Mouse (Mus musculus): ENCODE measurements around the gene Efnb1. TPM values are rescaled to one million over a fixed set of nuclear protein-coding genes. Genes with fewer than 3 reads are reported as not detected.

Gene Efnb1
- polyA plus RNA-seq, 1 experiment: 0.03 TPM

DNA sequence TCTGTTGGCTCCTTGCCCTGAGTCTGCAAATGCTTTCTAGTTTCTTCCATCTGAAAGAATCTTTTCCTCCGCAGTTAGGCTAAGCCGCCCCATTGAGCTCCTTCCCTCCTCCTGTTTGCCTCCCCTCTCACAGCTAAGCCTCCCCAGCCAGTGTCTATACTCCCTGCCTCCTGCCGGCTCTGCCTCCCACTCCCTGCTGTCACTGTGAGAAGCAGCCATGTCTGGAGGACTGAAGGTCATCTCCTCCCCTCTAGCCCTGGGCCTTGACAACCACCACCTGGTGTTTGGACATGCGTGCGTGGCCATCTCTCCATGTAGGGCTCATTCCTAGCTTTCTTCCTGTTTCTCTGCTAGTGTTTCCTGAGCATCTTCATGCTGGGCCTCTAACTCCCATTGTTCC lies 36.4 kb downstream of the Efnb1 start:
- Histone ChIP-seq H3K4me3 (replicated peaks) (no peak overlapping the region), H3K27me3 (ENCODE audit: control insufficient read depth) (peaks cover 3% of the 10 kb centered on the region; the same call in 1 of the 2 replicates), H3K9me3 (ENCODE audit: control insufficient read depth, low read length) (no peaks in the 10 kb centered on the region), H3K36me3 (ENCODE audit: control insufficient read depth) (no peaks in the 10 kb centered on the region), H3K4me1 (ENCODE audit: control insufficient read depth) (no peaks in the 10 kb centered on the region)
- no peak for TF ChIP-seq TAL1 (IDR thresholded peaks at IDR 0.05; ENCODE audit: low read length)
- TF ChIP-seq GATA1 (IDR thresholded peaks at IDR 0.05; ENCODE audit: low read length): no peak

DNA sequence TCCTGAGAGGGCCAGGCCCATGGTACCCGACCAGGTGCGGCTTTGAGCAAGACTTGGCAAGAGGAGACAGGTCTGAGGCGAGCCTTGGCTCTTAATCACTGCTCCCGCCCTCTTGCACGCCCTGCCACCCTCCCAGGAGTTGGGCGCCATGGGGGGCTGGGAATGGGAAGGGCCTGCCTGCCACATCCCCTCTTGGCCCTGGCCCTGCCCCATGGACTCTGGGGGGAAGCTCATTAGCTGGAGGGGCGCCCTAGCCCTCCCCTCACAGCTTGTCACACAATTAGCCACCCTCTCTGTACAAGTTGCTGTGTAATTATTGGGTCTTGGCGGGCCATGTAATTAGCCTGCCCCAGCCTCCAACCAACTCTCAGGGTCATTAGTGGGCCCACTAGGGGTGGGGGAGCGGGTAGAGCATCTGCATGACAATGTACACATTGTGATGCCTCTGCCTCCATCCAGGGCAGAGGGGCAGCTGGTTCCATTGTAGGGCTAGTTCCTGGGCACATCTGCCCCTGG lies 49.2 kb downstream of the Efnb1 start:
- no peaks in the 10 kb centered on the region for H3K9me3 ChIP-seq (ENCODE audit: control insufficient read depth, low read length)
- no peaks in the 10 kb centered on the region for H3K4me1 ChIP-seq (ENCODE audit: control insufficient read depth)
- H3K27me3 ChIP-seq (ENCODE audit: control insufficient read depth): peaks cover 12% of the 10 kb centered on the region
- no peak overlapping the region for H3K4me3 ChIP-seq (replicated peaks)
- H3K36me3 ChIP-seq (ENCODE audit: control insufficient read depth): no peaks in the 10 kb centered on the region
- no peak for TF ChIP-seq TAL1 (IDR thresholded peaks at IDR 0.05; ENCODE audit: low read length)
- no peak for TF ChIP-seq GATA1 (IDR thresholded peaks at IDR 0.05; ENCODE audit: low read length)

DNA sequence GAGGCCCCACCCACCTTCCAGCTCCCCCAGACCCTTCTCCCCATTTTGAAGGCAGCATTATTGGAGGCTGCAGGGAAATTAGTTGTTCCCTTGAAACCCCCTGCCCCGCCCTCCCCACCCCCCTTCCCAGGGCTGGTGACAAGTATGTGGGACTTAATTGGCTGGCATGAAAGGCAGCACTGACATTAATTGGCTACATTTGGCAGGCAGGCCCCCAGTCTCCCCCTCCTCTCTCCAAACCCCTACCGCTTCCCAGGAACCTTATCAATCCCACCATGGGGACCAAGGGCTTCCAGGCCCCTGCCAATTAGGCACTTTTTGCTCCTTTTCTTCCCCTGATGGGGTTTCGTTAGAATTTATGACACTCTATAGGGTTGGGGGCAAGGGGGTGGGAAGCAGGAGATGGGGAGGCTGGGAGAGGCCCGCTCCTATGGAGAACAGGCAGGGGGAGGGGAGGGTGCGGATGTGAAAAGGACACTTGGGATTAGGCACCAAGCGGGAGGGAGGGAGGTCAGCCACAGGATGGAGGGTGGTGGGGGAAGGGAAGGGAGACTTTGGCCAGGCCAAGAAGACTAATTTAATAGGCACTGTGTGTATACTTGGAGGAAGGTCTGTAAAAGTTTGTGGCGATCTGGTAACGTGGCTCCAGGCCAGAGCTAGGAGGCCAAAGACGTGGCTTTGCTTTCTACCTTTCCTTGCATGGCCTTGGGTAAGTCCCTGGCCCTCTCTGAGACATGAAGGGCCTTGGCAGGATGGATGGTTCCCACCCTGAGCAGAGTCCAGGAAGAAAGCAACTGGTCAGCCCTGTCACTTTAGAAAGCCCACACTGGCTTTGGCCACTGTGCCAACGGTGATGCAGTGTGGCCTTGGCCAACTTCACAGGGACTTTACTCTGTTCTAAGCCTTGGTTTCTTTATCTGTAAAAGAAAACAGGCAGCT lies 50.8 kb downstream of the Efnb1 start:
- Histone ChIP-seq H3K36me3 (ENCODE audit: control insufficient read depth) (no peaks in the 10 kb centered on the region), H3K27me3 (ENCODE audit: control insufficient read depth) (peaks cover 19% of the 10 kb centered on the region), H3K9me3 (ENCODE audit: control insufficient read depth, low read length) (no peaks in the 10 kb centered on the region), H3K4me1 (ENCODE audit: control insufficient read depth) (no peaks in the 10 kb centered on the region), H3K4me3 (replicated peaks) (no peak overlapping the region)
- TF ChIP-seq GATA1 (IDR thresholded peaks at IDR 0.05; ENCODE audit: low read length): no peak

DNA sequence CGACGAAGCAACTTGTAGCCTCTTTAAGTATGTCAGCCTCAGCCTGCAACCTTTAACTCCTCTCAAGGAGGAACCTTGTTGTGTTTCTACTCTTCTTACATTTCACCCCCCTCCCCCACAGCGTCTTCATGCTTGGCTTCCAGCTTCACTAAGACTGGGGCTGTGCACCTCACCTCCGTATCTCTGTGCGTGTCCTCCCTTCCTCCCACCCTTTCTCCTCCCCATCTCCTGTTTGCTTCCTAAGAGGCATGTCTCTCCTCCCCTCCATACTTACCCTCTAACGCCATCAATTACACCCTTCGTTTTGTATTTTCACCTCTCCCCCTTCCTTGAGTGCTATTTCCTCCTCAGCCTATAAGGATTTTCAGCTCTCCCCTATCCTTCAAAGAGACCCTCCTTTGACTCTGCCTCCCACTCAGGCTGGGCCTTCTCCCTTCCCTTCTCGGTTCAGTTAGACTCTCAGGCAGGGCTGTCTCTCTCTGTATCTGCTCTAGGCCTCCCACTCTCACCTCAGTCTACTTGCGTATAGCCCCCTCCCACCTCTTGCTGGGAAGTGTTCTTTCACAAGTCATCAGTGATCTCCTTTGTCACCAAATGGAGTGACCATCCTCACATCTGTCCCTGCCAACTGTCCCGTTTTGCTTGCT lies 55.6 kb downstream of the Efnb1 start:
- no peaks in the 10 kb centered on the region; the same call in 1 of the 2 replicates for H3K4me1 ChIP-seq (ENCODE audit: control insufficient read depth)
- H3K36me3 ChIP-seq (ENCODE audit: control insufficient read depth): no peaks in the 10 kb centered on the region
- H3K9me3 ChIP-seq (ENCODE audit: control insufficient read depth, low read length): no peaks in the 10 kb centered on the region
- no peak overlapping the region for H3K4me3 ChIP-seq (replicated peaks)
- TF ChIP-seq GATA1 (IDR thresholded peaks at IDR 0.05; ENCODE audit: low read length) (no peak), TAL1 (IDR thresholded peaks at IDR 0.05; ENCODE audit: low read length) (no peak)
- peaks cover 23% of the 10 kb centered on the region for H3K27me3 ChIP-seq (ENCODE audit: control insufficient read depth)

DNA sequence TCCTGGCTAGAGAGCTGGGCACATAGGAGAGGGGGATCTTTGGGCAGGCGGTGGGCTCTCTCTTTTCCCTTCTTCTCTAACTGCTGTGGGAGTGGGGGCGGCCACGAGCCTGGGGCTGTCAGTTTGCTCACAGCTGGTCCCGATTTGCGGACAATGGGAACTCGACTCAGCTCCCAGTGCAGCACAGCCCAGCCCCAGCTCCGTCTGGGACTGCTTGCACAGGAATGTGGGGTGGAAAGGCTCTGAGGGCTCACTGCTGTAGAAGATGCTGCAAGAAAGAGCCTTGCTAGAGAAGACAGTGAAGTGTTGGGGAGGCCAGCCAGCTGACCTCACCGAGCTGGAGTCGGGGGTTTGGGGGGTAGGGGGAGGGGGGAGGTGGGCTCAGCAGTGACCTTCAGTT lies 61.0 kb downstream of the Efnb1 start:
- Histone ChIP-seq H3K9me3 (ENCODE audit: control insufficient read depth, low read length) (no peaks in the 10 kb centered on the region), H3K4me1 (ENCODE audit: control insufficient read depth) (no peaks in the 10 kb centered on the region; the same call in 1 of the 2 replicates), H3K27me3 (ENCODE audit: control insufficient read depth) (peaks cover 19% of the 10 kb centered on the region; the same call in 1 of the 2 replicates), H3K4me3 (replicated peaks) (no peak overlapping the region), H3K36me3 (ENCODE audit: control insufficient read depth) (no peaks in the 10 kb centered on the region)
- TF ChIP-seq GATA1 (IDR thresholded peaks at IDR 0.05; ENCODE audit: low read length) (no peak), TAL1 (IDR thresholded peaks at IDR 0.05; ENCODE audit: low read length) (no peak)

DNA sequence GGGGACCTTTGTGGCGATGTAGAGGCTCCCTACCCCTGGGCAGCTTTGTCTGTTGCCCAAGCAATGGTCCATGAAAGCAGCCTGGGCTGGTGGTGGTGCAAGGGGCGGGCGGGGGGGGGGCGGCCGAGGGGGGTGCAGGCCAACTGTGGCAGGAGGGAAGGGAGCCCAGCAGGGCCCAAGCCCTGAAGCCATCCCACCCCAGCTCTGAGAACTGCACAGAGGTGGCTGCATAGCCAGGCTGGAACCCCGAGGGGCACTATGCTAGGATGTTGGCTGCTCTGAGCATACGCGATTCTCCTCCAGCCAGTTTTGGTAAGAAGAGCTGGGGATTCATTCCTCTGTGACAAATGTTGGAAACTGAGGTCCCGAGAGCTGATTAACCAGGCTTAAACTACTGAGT lies 62.6 kb downstream of the Efnb1 start:
- H3K4me3 ChIP-seq (replicated peaks): peak overlapping the region; percentile 31
- no peaks in the 10 kb centered on the region for H3K36me3 ChIP-seq (ENCODE audit: control insufficient read depth)
- no peaks in the 10 kb centered on the region; the same call in 1 of the 2 replicates for H3K4me1 ChIP-seq (ENCODE audit: control insufficient read depth)
- H3K9me3 ChIP-seq (ENCODE audit: control insufficient read depth, low read length): no peaks in the 10 kb centered on the region
- H3K27me3 ChIP-seq (ENCODE audit: control insufficient read depth): peaks cover 12% of the 10 kb centered on the region; the same call in 1 of the 2 replicates
- no peak for TF ChIP-seq GATA1 (IDR thresholded peaks at IDR 0.05; ENCODE audit: low read length)
- no peak for TF ChIP-seq TAL1 (IDR thresholded peaks at IDR 0.05; ENCODE audit: low read length)

Other genes starting within 250 kb of the Efnb1 start
- gene Ophn1, start 245.1 kb upstream of the Efnb1 start, polyA plus RNA-seq (2012): not detected in 2 replicates
- 0.52 and 0.73 TPM in 2 replicates for gene Yipf6, start 199.8 kb upstream of the Efnb1 start, polyA plus RNA-seq (2012)
- 0.04 and 0.07 TPM in 2 replicates for gene Stard8, start 132.9 kb upstream of the Efnb1 start, polyA plus RNA-seq (2012)

All from erythroblast, embryonic 14.5 days (primary cell).